8 mouse cellular contexts compared by ENCODE assay signal in the genomic region with DNA sequence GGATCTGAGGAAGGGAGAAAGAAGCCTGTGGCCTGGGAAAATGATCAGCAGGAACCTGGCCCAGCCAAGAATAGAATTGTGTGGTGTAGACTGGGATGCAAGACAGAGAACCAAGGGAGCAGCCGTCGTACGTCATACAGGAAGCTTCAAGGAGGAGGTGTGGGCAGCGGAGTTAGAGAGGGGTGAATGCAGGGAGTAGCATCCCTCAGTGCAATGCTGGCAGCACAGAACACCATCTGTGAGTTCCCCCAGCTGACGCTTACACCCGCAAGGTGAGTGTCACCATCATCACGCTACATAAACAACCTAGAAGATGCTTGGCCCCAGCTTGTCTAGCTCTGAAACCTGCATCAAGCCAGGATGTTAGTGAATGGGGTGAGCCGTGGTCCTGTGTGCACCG. TPM values are rescaled to one million over a fixed set of nuclear protein-coding genes. Genes with fewer than 3 reads are reported as not detected.
DNase-seq lines count a peak whose midpoint lies in the region.
"Had no signal": no experiment of that assay in that cellular context is flagged by ENCODE, and none has a peak within 500 bp of the region (broad histone marks: within the 10 kb centered on the region; RNA-seq: fewer than 3 reads in every experiment).

No protein-coding gene starts in this region.

- peak; percentile 35 to 58 for DNase-seq in left cerebral cortex, adult 18-20 months (ENCODE audit: low spot score in 2 of 2)
- no peak for DNase-seq in left cerebral cortex, adult 11 months (ENCODE audit: low spot score)
- peak; percentile 6 to 9 for DNase-seq in B cell, adult 2 months
- DNase-seq in MN1 (ENCODE audit: low spot score) = peak; percentile 58
- peak; percentile 41 to 45 for DNase-seq in cerebellum, postnatal 25 days
- DNase-seq in ovary, postnatal 36 days (ENCODE audit: low spot score) = no peak
- DNase-seq in layer of hippocampus, postnatal 25 days (ENCODE audit: extremely low spot score in 1 of 2, low spot score in 1 of 2) = no peak
- DNase-seq: thymus, postnatal 36 days had no signal

RNA-seq across cellular contexts. Expression of gene Ak2, which starts 28.0 kb away (rescaled TPM):
- 10 to 100 TPM; 24.3 to 27.2 TPM for total RNA-seq in left cerebral cortex, adult 18-20 months (2021)
- total RNA-seq in layer of hippocampus, postnatal 25 days (2021) = 10 to 100 TPM; 27.7 to 30.9 TPM

RNA-seq across cellular contexts. Expression of gene Rnf19b, which starts 38.3 kb away (rescaled TPM):
- 10 to 100 TPM; 54.7 to 59.3 TPM for total RNA-seq in left cerebral cortex, adult 18-20 months (2021)
- 10 to 100 TPM; 48.1 to 49.7 TPM for total RNA-seq in layer of hippocampus, postnatal 25 days (2021)

RNA-seq across cellular contexts. Expression of gene Azin2, which starts 57.5 kb away (rescaled TPM):
- 10 to 100 TPM; 45.4 to 47.6 TPM for total RNA-seq in left cerebral cortex, adult 18-20 months (2021)
- 10 to 100 TPM; 40.7 to 41.8 TPM for total RNA-seq in layer of hippocampus, postnatal 25 days (2021)

Comparison
In these comparisons a context has a peak if more than half of its experiments do, and no peak if none do; other contexts are left out.
1. DNase-seq: peak in left cerebral cortex, adult 18-20 months (2 of 2), B cell, adult 2 months (2 of 2), MN1 (single experiment) and cerebellum, postnatal 25 days (2 of 2); none in left cerebral cortex, adult 11 months (single experiment), ovary, postnatal 36 days (single experiment) and layer of hippocampus, postnatal 25 days (0 of 2).